Mouse (Mus musculus): ENCODE measurements around the gene Aamp. TPM values are rescaled to one million over a fixed set of nuclear protein-coding genes. Genes with fewer than 3 reads are reported as not detected.

Gene Aamp
- total and polyA plus RNA-seq, 3 experiments = 89.3 to 116 (median 100) TPM

DNA sequence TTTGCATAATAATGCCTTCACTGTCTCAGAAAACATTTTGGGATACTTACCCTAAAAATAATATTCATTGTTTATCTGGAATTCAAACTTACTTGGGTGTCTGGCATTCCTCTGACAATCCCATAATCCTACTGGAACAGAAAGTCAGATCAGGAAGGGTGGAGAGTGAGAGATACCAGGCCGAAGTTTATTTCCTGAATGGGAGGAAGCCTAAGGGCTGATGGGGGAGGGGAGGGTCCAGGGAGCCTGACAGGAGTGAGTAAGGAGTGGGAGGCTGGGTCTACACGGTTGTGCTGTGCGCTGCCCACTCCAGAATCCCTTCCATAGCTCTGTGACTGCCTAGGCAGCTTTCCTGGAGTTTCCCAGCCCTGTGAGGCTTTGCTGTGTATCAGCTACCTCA, 25.2 kb upstream of the Aamp start:
- H3K4me3 ChIP-seq = no peak overlapping the region
- no peaks in the 10 kb centered on the region for H3K36me3 ChIP-seq (ENCODE audit: control insufficient read depth, insufficient read depth, low read length)
- DNase-seq = peak in 1 of 2 experiments; percentile 24
- TF ChIP-seq EP300 (IDR thresholded peaks at IDR 0.05; ENCODE audit: insufficient read depth, low read depth, low read length) = no peak
- TF ChIP-seq POLR2A (IDR thresholded peaks at IDR 0.05; ENCODE audit: insufficient read depth, low read depth, low read length) = no peak
- no peak for TF ChIP-seq CTCF (IDR thresholded peaks at IDR 0.05)
- no peaks in the 10 kb centered on the region for H3K79me2 ChIP-seq (replicated peaks; ENCODE audit: control insufficient read depth, insufficient read depth, low read length)
- intact Hi-C loops (cut with DNase I) = no loop called here
- peaks cover 6% of the 10 kb centered on the region for H3K4me1 ChIP-seq (ENCODE audit: control insufficient read depth, insufficient read depth, low read length)
- peak overlapping the region; percentile 52 for H3K27ac ChIP-seq
- H3K27me3 ChIP-seq (ENCODE audit: control insufficient read depth, insufficient read depth, low read length) = no peaks in the 10 kb centered on the region
- H3K9ac ChIP-seq (ENCODE audit: low read depth, low read length) = no peak overlapping the region
- 28% methylated on average over 3 of the region's 3 CpGs for WGBS

DNA sequence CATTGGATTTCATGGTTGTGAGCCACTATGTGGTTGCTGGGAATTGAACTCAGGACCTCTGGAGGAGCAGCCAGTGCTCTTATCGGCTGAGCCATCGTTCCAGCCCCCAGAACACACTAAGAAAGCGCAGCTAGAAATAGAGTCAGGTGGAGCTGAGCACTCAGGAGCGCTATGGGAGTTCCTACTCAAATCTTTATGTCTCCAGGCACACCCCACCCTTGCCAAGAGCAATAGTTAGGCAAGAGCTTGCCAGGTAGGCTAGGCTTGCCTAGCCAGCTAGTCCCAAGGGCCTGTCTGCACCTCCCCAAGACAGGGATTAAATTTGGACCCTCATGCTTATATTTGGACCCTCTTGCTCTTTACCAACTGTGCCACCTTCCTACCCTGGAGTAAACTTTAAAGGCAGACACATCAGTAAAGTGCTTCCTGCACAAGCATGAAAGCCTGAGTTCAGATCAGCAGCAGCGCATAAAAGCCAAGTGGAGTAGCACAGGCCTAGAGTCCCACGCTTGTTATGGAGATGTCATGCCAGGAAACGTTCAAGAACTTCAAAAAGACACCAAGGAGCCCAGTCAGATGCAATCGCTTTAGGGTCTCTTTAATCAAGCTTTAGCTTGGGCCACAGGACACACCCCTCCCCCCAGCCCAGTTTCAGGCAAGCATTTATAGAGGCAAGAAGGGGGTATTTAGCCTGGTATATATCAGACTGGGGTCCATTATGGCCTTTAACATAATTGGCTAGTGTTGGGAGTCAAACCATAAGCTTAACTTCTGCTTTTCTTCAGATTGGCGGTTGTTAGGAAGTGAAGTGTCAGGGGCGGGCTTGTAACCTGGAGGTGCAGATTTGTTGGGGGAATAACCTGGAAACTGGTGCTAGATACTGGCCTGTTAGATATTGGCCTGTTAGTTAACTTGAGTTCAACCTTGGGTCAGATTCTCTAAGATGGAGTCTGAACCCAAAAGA, 23.7 kb upstream of the Aamp start:
- Histone ChIP-seq H3K4me1 (ENCODE audit: control insufficient read depth, insufficient read depth, low read length) (peaks cover 4% of the 10 kb centered on the region), H3K36me3 (ENCODE audit: control insufficient read depth, insufficient read depth, low read length) (no peaks in the 10 kb centered on the region), H3K9ac (ENCODE audit: low read depth, low read length) (no peak overlapping the region), H3K27ac (no peak overlapping the region), H3K4me3 (no peak overlapping the region), H3K27me3 (ENCODE audit: control insufficient read depth, insufficient read depth, low read length) (no peaks in the 10 kb centered on the region), H3K79me2 (replicated peaks; ENCODE audit: control insufficient read depth, insufficient read depth, low read length) (no peaks in the 10 kb centered on the region)
- TF ChIP-seq POLR2A (IDR thresholded peaks at IDR 0.05; ENCODE audit: insufficient read depth, low read depth, low read length) = no peak
- no peak for TF ChIP-seq EP300 (IDR thresholded peaks at IDR 0.05; ENCODE audit: insufficient read depth, low read depth, low read length)
- TF ChIP-seq CTCF (IDR thresholded peaks at IDR 0.05) = no peak
- 76% methylated on average over 10 of the region's 10 CpGs for WGBS
- intact Hi-C loops (cut with DNase I) = no loop called here
- no peak for DNase-seq

- no peaks in the 10 kb centered on the region for H3K27me3 ChIP-seq (ENCODE audit: control insufficient read depth, insufficient read depth, low read length)
- H3K36me3 ChIP-seq (ENCODE audit: control insufficient read depth, insufficient read depth, low read length) = peaks cover 3% of the 10 kb centered on the region; the same call in 1 of the 2 replicates
- 89% methylated on average over 1 of the region's 1 CpGs for WGBS
- no peak for DNase-seq
- intact Hi-C loops (cut with DNase I) = no loop called here
- no peak for TF ChIP-seq POLR2A (IDR thresholded peaks at IDR 0.05; ENCODE audit: insufficient read depth, low read depth, low read length)
- no peak for TF ChIP-seq EP300 (IDR thresholded peaks at IDR 0.05; ENCODE audit: insufficient read depth, low read depth, low read length)
- no peak for TF ChIP-seq CTCF (IDR thresholded peaks at IDR 0.05)
- H3K9ac ChIP-seq (ENCODE audit: low read depth, low read length) = no peak overlapping the region
- no peak overlapping the region for H3K4me3 ChIP-seq
- H3K4me1 ChIP-seq (ENCODE audit: control insufficient read depth, insufficient read depth, low read length) = peaks cover 10% of the 10 kb centered on the region
- no peak overlapping the region for H3K27ac ChIP-seq
- H3K79me2 ChIP-seq (replicated peaks; ENCODE audit: control insufficient read depth, insufficient read depth, low read length) = 0 out of 2 replicates have a peak, but pooled peaks cover 3% of the 10 kb centered on the region
Observed at GRCm38 (mm10) chr1:74307146-74307545, 22.6 kb upstream of the Aamp start.

- H3K9ac ChIP-seq (ENCODE audit: low read depth, low read length) = peak within 1 kb of the TSS; percentile 80
- 0 out of 2 replicates have a peak, but pooled peaks cover 5% of the 10 kb centered on the region for H3K79me2 ChIP-seq (replicated peaks; ENCODE audit: control insufficient read depth, insufficient read depth, low read length)
- H3K4me3 ChIP-seq = peak within 1 kb of the TSS; percentile 81
- 92% methylated on average over 2 of the region's 2 CpGs for WGBS
- DNase-seq = no peak
- peaks cover 3% of the 10 kb centered on the region; the same call in 1 of the 2 replicates for H3K36me3 ChIP-seq (ENCODE audit: control insufficient read depth, insufficient read depth, low read length)
- intact Hi-C loops (cut with DNase I) = loop anchor here (2.0 kb wide), 1 partner anchor 19 kb away; no protein-coding TSS in a partner anchor
- H3K27me3 ChIP-seq (ENCODE audit: control insufficient read depth, insufficient read depth, low read length) = no peaks in the 10 kb centered on the region
- peaks cover 22% of the 10 kb centered on the region for H3K4me1 ChIP-seq (ENCODE audit: control insufficient read depth, insufficient read depth, low read length)
- TF ChIP-seq POLR2A (IDR thresholded peaks at IDR 0.05; ENCODE audit: insufficient read depth, low read depth, low read length) (no peak), CTCF (IDR thresholded peaks at IDR 0.05) (no peak), EP300 (IDR thresholded peaks at IDR 0.05; ENCODE audit: insufficient read depth, low read depth, low read length) (no peak)
- H3K27ac ChIP-seq = peak within 1 kb of the TSS; percentile 97
Observed at GRCm38 (mm10) chr1:74305522-74305921, 21.0 kb upstream of the Aamp start, which contains the start of gene Tmbim1. Tmbim1 (minus strand) TSS chr1:74305622.

DNA sequence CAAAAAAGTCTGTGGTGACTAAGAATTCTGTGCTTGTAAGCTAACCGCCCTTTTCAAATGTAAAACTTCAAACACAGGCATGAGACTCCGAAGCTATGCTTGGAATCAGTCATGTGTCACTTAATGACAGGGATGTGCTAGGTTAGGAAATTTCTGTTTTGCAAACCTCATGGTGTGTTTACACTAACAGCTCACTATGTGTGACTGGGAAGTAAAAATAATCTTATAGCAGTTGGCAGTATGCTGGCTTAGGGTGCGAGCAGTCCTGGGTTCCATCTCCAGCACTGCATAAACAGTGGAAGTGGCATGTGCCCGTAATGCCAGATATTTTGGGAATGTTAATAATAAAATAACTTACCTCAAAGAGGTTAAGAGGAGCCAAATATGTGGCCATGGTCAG, 20.4 kb upstream of the Aamp start:
- no peak overlapping the region for H3K9ac ChIP-seq (ENCODE audit: low read depth, low read length)
- WGBS = 80% methylated on average over 4 of the region's 4 CpGs
- peaks cover 3% of the 10 kb centered on the region; the same call in 1 of the 2 replicates for H3K36me3 ChIP-seq (ENCODE audit: control insufficient read depth, insufficient read depth, low read length)
- H3K4me1 ChIP-seq (ENCODE audit: control insufficient read depth, insufficient read depth, low read length) = peaks cover 23% of the 10 kb centered on the region
- 0 out of 2 replicates have a peak, but pooled peaks cover 5% of the 10 kb centered on the region for H3K79me2 ChIP-seq (replicated peaks; ENCODE audit: control insufficient read depth, insufficient read depth, low read length)
- intact Hi-C loops (cut with DNase I) = loop anchor here (2.0 kb wide), 1 partner anchor 18 kb away; no protein-coding TSS in a partner anchor
- H3K27ac ChIP-seq = peak overlapping the region; percentile 97; the same call in 1 of the 2 replicates
- TF ChIP-seq EP300 (IDR thresholded peaks at IDR 0.05; ENCODE audit: insufficient read depth, low read depth, low read length) (no peak), CTCF (IDR thresholded peaks at IDR 0.05) (no peak), POLR2A (IDR thresholded peaks at IDR 0.05; ENCODE audit: insufficient read depth, low read depth, low read length) (no peak)
- no peaks in the 10 kb centered on the region for H3K27me3 ChIP-seq (ENCODE audit: control insufficient read depth, insufficient read depth, low read length)
- H3K4me3 ChIP-seq = no peak overlapping the region
- no peak for DNase-seq
